Mouse (Mus musculus) naive thymus-derived CD4-positive, alpha-beta T cell, adult 2 months (primary cell): Measurements from ENCODE around the gene Jup.
A peak's percentile ranks its signal among the peaks of the same experiment; 100 is the strongest.

ENCODE experiments used
- DNase-seq: peaks from one replicate; pipeline ENCODE4 v3.0.0-alpha.2; 2011; ENCODE audit warnings: low read depth

Gene Jup

DNA sequence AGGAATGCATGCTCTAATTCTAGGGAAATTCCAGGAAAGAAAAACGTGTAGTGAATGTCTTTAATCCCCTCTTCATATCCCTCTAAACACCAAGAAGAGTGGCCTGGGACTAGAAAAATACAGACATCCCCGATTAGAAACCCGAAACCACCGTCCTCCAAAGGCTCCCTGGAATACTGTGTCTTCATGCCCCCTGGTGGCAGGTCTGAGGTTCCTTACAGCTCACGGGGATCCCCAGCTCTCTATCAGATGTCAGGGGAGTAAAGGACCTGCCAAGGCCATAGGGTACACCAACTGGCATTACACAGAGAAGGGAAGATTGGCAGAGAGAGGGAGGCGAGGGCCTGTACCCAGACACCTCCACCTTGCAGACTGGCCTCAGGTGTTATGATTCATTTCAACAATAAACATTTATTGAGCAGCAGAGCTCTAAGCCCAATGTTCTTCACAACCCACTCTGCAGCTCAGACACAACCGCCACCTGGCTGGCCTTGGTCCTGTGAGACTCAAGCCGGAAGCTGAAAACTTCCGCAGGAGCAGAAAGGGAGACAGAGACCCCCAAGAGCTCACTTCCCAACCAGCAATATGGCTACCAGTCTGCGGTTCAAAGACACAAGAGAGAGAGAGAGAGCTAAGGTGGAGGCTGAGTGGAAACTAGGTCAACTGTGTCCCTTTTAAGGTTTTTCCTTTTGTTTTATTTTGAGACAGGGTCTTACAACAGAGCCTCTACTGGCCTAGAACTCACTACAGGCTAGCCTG lies 10.7 kb upstream of the Jup start:
- DNase-seq, result peak; percentile 73

DNA sequence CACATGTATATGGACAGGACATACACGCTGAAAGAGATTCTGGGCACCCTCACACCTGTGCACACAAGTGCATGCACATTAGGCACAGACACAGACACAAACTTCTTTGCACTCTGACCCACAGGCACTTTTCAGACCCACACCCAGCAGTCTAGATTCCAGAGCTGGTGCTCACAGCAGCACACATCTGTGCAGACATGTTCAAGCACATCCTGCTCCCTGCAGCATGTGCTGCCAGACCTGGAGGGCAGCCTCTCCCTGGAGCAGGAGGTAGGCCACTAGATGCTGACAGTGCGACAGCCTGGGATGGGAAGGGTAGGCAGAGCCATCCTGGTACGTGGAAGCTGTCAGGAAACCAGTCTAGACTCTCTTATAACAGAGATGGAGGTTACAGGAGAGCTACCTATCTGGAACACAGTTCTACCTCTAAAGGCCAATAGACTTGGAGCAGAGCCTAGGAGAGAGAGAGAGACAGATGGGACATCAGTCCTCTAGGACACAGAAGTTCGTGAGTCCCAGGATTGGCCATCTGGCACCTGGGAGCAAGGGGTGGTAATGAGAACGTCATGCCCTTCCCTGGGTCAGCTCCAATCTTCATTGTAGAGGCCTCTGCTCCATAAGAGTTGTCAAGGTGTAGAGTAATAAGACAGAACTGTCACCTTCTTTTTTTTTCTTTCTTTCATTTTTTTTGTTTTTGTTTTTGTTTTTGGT lies 9.6 kb upstream of the Jup start:
- no peak for DNase-seq

DNA sequence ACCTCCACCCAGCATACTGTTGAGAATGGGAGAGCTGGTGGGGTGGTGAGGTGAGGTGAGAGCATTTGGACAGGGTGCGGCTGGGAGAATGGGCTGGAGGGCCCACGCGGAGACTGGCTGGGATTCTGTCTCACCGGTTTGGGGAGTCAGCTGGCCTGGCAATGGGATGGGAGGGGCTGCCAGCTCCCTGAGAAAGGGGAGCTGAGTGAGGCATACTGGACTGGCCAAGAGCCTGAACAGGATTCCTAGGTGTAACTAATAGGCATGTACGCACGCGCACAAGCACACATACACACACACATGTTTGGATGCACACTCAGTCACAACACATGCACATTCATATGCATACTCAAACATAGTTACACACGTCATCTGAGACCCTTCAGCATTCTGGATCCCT lies 8.7 kb upstream of the Jup start:
- DNase-seq, result no peak

- no peak for DNase-seq
Observed at GRCm38 (mm10) chr11:100404456-100405074, 7.0 kb upstream of the Jup start.

GRCm38 (mm10) chr11:100403445-100404134 lies 6.0 kb upstream of the Jup start:
- no peak for DNase-seq

GRCm38 (mm10) chr11:100402682-100403081 lies 5.1 kb upstream of the Jup start:
- DNase-seq, result no peak

GRCm38 (mm10) chr11:100402240-100402639 lies 4.7 kb upstream of the Jup start:
- no peak for DNase-seq

DNA sequence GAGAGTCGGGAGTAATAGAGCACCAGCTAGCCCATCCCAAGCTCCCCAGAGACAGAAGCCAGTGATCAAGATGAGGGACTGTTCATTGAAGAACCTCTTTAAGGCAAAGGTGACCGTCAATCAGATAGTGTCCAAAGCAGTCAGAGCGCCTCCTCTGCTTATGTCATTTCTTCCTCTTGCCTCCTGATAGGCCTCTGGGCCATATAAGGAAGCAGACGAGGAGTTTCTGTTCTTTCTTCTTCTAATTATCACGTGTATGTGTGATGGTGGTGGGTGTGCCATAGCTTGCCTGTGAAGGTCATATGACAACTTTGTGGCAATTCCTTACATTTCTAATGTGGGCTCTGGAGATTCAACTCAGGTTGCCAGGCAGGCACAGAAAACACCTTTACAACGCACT lies 3.3 kb upstream of the Jup start:
- DNase-seq, result no peak

DNA sequence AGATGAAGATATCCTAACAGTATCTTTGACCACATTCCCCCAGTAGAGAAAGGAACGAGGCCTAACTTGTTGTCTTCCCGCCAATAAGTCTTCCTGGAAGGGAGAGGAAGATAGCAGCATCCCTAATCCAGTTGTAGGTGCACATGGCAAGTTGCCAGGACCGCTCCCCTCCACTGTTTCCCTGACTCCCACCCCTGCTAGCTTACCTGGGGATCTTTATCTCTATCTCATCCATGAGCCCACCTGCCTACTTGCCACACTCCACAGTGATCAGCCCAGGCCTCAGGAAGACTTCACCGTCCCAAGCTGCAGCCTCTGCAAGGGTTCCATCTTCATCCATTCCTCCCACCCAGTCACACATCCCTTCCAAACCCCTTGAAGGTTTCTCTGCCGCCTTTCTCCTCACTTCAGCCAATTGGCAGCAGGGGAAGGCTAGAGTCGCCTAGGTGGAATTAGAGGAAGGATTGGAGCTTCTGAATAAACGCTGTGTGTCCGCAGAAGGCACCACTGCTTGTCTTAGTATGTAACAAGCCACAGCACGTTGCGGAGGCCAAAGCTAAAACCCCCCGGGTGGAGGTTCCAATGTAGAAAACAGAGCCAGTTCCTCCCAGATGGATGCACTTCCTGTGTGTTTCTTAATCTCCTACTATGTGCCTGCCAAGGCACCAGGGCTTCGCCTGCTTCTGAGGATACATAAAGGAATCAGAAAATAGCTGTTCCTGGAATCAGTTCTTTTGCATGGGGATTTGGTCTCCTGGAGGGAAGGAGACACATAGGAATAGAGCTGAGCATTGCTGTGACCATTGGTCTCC lies 2.4 kb upstream of the Jup start:
- no peak for DNase-seq

GRCm38 (mm10) chr11:100399320-100399719 lies 1.8 kb upstream of the Jup start:
- peak; percentile 65 for DNase-seq

- DNase-seq, result no peak
Observed at GRCm38 (mm10) chr11:100398517-100398916, 954 bp upstream of the Jup start.

DNA sequence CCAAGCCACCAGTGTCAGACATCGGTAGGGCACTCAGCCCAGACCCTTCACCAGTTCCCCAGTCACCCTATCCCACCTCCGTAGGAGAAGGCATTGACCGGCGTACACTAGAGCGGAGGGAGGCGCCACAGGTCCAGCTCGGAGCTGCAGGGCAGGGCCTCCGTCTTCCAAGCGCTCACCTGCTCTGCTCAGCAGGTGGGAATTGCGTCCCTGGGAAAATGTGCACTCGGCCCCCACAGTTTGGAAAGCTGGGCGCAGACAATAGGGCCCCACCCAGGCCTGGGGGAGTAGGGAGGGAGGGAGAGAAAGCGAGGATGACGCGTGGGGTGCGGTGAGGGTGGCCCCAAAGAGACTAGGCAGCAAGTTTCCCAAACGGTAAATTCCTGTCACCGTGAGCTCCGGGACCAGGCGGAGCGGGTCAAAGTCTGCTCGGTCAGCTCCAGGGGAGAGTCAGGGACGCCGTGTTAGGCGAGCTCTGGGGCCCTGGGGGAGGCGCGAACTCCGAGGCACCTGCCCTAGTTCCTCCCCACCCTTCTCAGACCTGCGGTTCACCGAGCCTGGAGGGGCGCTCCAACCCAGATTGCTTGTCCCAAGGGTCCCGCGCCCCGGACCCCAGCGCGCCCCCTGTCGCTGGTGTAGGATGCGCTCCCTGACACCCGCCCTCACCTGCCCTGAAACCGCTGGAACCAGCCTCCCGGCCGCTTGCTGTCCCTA lies 520 bp downstream of the Jup start:
- no peak for DNase-seq

- no peak for DNase-seq
Observed at GRCm38 (mm10) chr11:100395861-100396631, 1.5 kb downstream of the Jup start.

DNA sequence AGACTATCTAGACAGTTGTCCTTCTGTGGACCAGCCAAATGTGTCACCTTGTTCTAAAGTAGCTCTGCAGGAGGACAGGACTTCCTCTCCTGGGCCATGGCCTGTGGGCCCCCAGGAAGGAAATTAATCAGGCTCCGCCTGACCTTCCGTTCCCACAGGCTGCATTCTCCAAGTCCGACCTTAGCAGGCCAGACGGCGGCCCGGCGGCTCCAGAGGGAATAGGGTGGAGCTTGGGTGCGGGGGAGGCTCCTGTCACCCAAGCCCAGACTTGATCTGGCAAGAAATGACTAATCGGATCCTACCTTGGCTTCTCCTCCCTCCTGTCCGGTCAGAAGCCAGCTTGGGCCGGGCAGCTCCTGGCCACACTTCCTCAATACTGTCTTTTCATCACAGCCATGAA lies 2.4 kb downstream of the Jup start:
- no peak for DNase-seq

GRCm38 (mm10) chr11:100394353-100395074 lies 3.0 kb downstream of the Jup start:
- DNase-seq, result no peak

GRCm38 (mm10) chr11:100393733-100394132 lies 3.8 kb downstream of the Jup start:
- DNase-seq, result no peak

- no peak for DNase-seq
Observed at GRCm38 (mm10) chr11:100392958-100393357, 4.6 kb downstream of the Jup start.

GRCm38 (mm10) chr11:100391884-100392345 lies 5.6 kb downstream of the Jup start:
- no peak for DNase-seq

- no peak for DNase-seq
Observed at GRCm38 (mm10) chr11:100391081-100391883, 6.3 kb downstream of the Jup start.
